Mouse (Mus musculus): ENCODE measurements around the gene Chp1.

DNA sequence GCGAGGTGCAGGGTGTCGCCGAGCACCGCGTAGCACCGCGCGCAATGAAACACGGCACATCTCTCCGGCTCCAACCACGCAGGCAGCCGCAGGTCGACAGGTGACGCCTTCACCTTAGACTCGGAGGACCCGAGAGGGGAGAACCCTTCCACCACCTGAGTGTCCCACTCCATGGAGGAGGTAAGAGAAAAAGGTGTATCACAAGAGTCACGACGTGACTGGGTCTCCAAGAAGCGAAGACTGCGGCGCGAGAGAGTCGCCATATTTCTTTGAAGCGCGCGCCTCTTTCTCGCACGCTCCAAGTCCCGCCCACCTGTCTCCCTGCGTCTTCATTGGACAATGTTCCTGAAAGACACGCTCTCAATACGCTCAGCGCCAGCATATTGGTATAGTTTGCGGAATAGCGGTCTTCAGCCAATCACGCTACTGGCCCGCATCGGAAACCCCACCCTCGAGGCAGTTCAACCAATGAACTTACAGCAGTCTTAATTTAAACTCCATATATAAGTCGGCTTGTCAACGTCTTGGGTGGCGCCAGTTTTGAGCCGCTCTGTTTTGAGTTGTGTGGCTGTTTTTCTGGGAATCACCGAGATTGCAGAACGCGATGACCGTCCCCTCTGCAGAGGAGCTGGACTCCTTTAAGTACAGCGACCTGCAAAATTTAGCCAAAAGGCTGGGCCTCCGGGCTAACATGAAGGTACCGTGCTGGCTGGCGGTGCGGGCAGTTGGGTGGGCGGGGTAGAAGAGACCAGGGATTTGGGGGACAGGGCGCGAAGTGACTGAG, 70.9 kb downstream of the Chp1 start, which contains the start of the genes Nusap1 and Oip5:
- TF ChIP-seq USF1 (IDR thresholded peaks at IDR 0.05; ENCODE audit: low read depth) (no peak), POLR2A (IDR thresholded peaks at IDR 0.05; ENCODE audit: insufficient read length, low read depth) (peak; percentile 54), MAX (IDR thresholded peaks at IDR 0.05; ENCODE audit: low read depth) (no peak), E2F4 (IDR thresholded peaks at IDR 0.05; ENCODE audit: insufficient read depth) (peak; percentile 89), TCF12 (IDR thresholded peaks at IDR 0.05; ENCODE audit: insufficient read depth, poor library complexity, severe bottlenecking) (no peak)

Measured in myocyte (in vitro differentiated cells).